Mouse (Mus musculus): Measurements from ENCODE around the gene Hdac11. TPM values are rescaled to one million over a fixed set of nuclear protein-coding genes. Genes with fewer than 3 reads are reported as not detected.

The Hdac11 gene
- polyA plus RNA-seq, 1 experiment: 8.3 TPM

GRCm38 (mm10) chr6:91111954-91112252, 44.6 kb upstream of the Hdac11 start:
- Histone ChIP-seq H3K4me1 (ENCODE audit: control insufficient read depth, insufficient read depth, insufficient read length) (peaks cover 34% of the 10 kb centered on the region), H3K4me3 (ENCODE audit: extremely low read depth, insufficient read depth, insufficient read length) (no peak overlapping the region), H3K36me3 (ENCODE audit: control insufficient read depth, insufficient read depth, low read length) (no peaks in the 10 kb centered on the region), H3K27me3 (ENCODE audit: control insufficient read depth, insufficient read depth, low read length) (no peaks in the 10 kb centered on the region), H3K27ac (ENCODE audit: insufficient read depth, low read length) (peak overlapping the region; percentile 86)
- TF ChIP-seq CTCF (IDR thresholded peaks at IDR 0.05; ENCODE audit: extremely low read depth, insufficient read depth, insufficient read length, insufficient replicate concordance) (no peak), POLR2A (IDR thresholded peaks at IDR 0.05; ENCODE audit: low read depth, low read length) (no peak)
- no peak for DNase-seq (ENCODE audit: low read depth in 1 of 2, low spot score in 2 of 2)
- 73% methylated on average over 3 of the region's 3 CpGs for WGBS

GRCm38 (mm10) chr6:91114716-91115115, 41.7 kb upstream of the Hdac11 start:
- peak overlapping the region; percentile 26; the same call in 1 of the 2 replicates for H3K4me3 ChIP-seq (ENCODE audit: extremely low read depth, insufficient read depth, insufficient read length)
- H3K36me3 ChIP-seq (ENCODE audit: control insufficient read depth, insufficient read depth, low read length): no peaks in the 10 kb centered on the region
- 8% methylated on average over 2 of the region's 2 CpGs for WGBS
- DNase-seq (ENCODE audit: low read depth in 1 of 2, low spot score in 2 of 2): no peak
- H3K27me3 ChIP-seq (ENCODE audit: control insufficient read depth, insufficient read depth, low read length): no peaks in the 10 kb centered on the region
- H3K27ac ChIP-seq (ENCODE audit: insufficient read depth, low read length): peak overlapping the region; percentile 92
- TF ChIP-seq CTCF (IDR thresholded peaks at IDR 0.05; ENCODE audit: extremely low read depth, insufficient read depth, insufficient read length, insufficient replicate concordance) (no peak), POLR2A (IDR thresholded peaks at IDR 0.05; ENCODE audit: low read depth, low read length) (no peak; the same call in 1 of the 2 replicates)
- H3K4me1 ChIP-seq (ENCODE audit: control insufficient read depth, insufficient read depth, insufficient read length): peaks cover 25% of the 10 kb centered on the region

GRCm38 (mm10) chr6:91115158-91115557, 41.3 kb upstream of the Hdac11 start:
- DNase-seq (ENCODE audit: low read depth in 1 of 2, low spot score in 2 of 2): no peak
- TF ChIP-seq CTCF (IDR thresholded peaks at IDR 0.05; ENCODE audit: extremely low read depth, insufficient read depth, insufficient read length, insufficient replicate concordance): no peak
- no peak for TF ChIP-seq POLR2A (IDR thresholded peaks at IDR 0.05; ENCODE audit: low read depth, low read length)
- Histone ChIP-seq H3K36me3 (ENCODE audit: control insufficient read depth, insufficient read depth, low read length) (no peaks in the 10 kb centered on the region), H3K27ac (ENCODE audit: insufficient read depth, low read length) (peak overlapping the region; percentile 92), H3K27me3 (ENCODE audit: control insufficient read depth, insufficient read depth, low read length) (no peaks in the 10 kb centered on the region), H3K4me1 (ENCODE audit: control insufficient read depth, insufficient read depth, insufficient read length) (peaks cover 24% of the 10 kb centered on the region), H3K4me3 (ENCODE audit: extremely low read depth, insufficient read depth, insufficient read length) (peak overlapping the region; percentile 26)
- 5% methylated on average over 1 of the region's 1 CpGs for WGBS

- Histone ChIP-seq H3K27ac (ENCODE audit: insufficient read depth, low read length) (peak overlapping the region; percentile 96), H3K4me1 (ENCODE audit: control insufficient read depth, insufficient read depth, insufficient read length) (peaks cover 23% of the 10 kb centered on the region), H3K27me3 (ENCODE audit: control insufficient read depth, insufficient read depth, low read length) (no peaks in the 10 kb centered on the region), H3K4me3 (ENCODE audit: extremely low read depth, insufficient read depth, insufficient read length) (peak overlapping the region; percentile 92), H3K36me3 (ENCODE audit: control insufficient read depth, insufficient read depth, low read length) (no peaks in the 10 kb centered on the region)
- no peak for TF ChIP-seq POLR2A (IDR thresholded peaks at IDR 0.05; ENCODE audit: low read depth, low read length)
- no peak for TF ChIP-seq CTCF (IDR thresholded peaks at IDR 0.05; ENCODE audit: extremely low read depth, insufficient read depth, insufficient read length, insufficient replicate concordance)
- 5% methylated on average over 4 of the region's 4 CpGs for WGBS
- peak in 1 of 2 experiments; percentile 36 for DNase-seq (ENCODE audit: low read depth in 1 of 2, low spot score in 2 of 2)
Observed at GRCm38 (mm10) chr6:91115863-91116243, 40.6 kb upstream of the Hdac11 start.

- Histone ChIP-seq H3K36me3 (ENCODE audit: control insufficient read depth, insufficient read depth, low read length) (no peaks in the 10 kb centered on the region), H3K27me3 (ENCODE audit: control insufficient read depth, insufficient read depth, low read length) (no peaks in the 10 kb centered on the region), H3K27ac (ENCODE audit: insufficient read depth, low read length) (peak within 1 kb of the TSS; percentile 96), H3K4me1 (ENCODE audit: control insufficient read depth, insufficient read depth, insufficient read length) (peaks cover 17% of the 10 kb centered on the region; the same call in 1 of the 2 replicates), H3K4me3 (ENCODE audit: extremely low read depth, insufficient read depth, insufficient read length) (peak within 1 kb of the TSS; percentile 92)
- DNase-seq (ENCODE audit: low read depth in 1 of 2, low spot score in 2 of 2): peak; percentile 82 to 90
- TF ChIP-seq POLR2A (IDR thresholded peaks at IDR 0.05; ENCODE audit: low read depth, low read length) (peak; percentile 51; the same call in 1 of the 2 replicates), CTCF (IDR thresholded peaks at IDR 0.05; ENCODE audit: extremely low read depth, insufficient read depth, insufficient read length, insufficient replicate concordance) (peak; percentile 32; the same call in 1 of the 2 replicates)
- under 1% methylated on average over 89 of the region's 93 CpGs for WGBS
Observed at GRCm38 (mm10) chr6:91116244-91117145, 40.0 kb upstream of the Hdac11 start, which contains the start of gene Nup210. Gene Nup210, minus strand, starts transcription at chr6:91116829.

- no peaks in the 10 kb centered on the region for H3K27me3 ChIP-seq (ENCODE audit: control insufficient read depth, insufficient read depth, low read length)
- peak overlapping the region; percentile 96; the same call in 1 of the 2 replicates for H3K27ac ChIP-seq (ENCODE audit: insufficient read depth, low read length)
- DNase-seq (ENCODE audit: low read depth in 1 of 2, low spot score in 2 of 2): no peak
- H3K4me3 ChIP-seq (ENCODE audit: extremely low read depth, insufficient read depth, insufficient read length): peak overlapping the region; percentile 92
- TF ChIP-seq CTCF (IDR thresholded peaks at IDR 0.05; ENCODE audit: extremely low read depth, insufficient read depth, insufficient read length, insufficient replicate concordance): no peak
- TF ChIP-seq POLR2A (IDR thresholded peaks at IDR 0.05; ENCODE audit: low read depth, low read length): no peak
- peaks cover 11% of the 10 kb centered on the region; the same call in 1 of the 2 replicates for H3K4me1 ChIP-seq (ENCODE audit: control insufficient read depth, insufficient read depth, insufficient read length)
- WGBS: 16% methylated on average over 9 of the region's 9 CpGs
- no peaks in the 10 kb centered on the region for H3K36me3 ChIP-seq (ENCODE audit: control insufficient read depth, insufficient read depth, low read length)
Observed at GRCm38 (mm10) chr6:91117149-91117548, 39.3 kb upstream of the Hdac11 start.

- Histone ChIP-seq H3K27me3 (ENCODE audit: control insufficient read depth, insufficient read depth, low read length) (no peaks in the 10 kb centered on the region), H3K4me1 (ENCODE audit: control insufficient read depth, insufficient read depth, insufficient read length) (peaks cover 11% of the 10 kb centered on the region; the same call in 1 of the 2 replicates), H3K4me3 (ENCODE audit: extremely low read depth, insufficient read depth, insufficient read length) (no peak overlapping the region), H3K27ac (ENCODE audit: insufficient read depth, low read length) (no peak overlapping the region), H3K36me3 (ENCODE audit: control insufficient read depth, insufficient read depth, low read length) (no peaks in the 10 kb centered on the region)
- no peak for DNase-seq (ENCODE audit: low read depth in 1 of 2, low spot score in 2 of 2)
- TF ChIP-seq CTCF (IDR thresholded peaks at IDR 0.05; ENCODE audit: extremely low read depth, insufficient read depth, insufficient read length, insufficient replicate concordance) (no peak), POLR2A (IDR thresholded peaks at IDR 0.05; ENCODE audit: low read depth, low read length) (no peak)
Observed at GRCm38 (mm10) chr6:91118526-91118925, 37.9 kb upstream of the Hdac11 start.
